Mouse (Mus musculus): Measurements from ENCODE around the gene Twist2.

The Twist2 gene

DNA sequence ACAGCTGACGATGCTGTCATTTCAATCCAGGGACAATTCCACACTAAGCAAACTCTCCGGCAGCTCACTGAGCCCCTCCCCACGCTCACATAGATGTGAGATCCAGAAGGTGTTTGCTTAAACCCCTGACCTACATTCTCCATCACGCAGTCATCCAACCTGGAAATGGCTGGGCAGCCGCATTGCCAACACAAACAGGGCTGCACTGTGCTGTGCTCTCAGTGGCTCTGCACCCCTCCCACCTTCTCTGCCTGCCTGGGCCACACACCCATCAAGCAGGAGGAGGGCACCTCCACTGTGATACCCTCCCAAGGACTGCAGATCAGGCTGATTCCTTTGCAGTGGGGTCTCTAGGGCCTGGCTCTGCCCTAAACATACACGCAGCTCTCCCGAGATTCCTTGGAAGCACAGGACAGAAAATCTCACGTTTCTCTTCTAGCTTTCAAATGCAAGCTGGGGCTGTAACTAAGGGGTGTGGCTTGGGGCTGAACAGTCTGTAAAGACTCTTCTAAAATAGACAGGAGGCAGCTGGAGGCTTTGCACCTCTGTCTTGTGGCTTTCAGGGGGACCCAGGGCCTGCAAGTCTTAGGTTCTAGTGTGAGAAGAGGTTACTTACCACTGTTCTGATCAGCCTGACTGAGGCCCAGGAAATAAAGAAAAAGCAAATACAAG lies 71.3 kb downstream of the Twist2 start:
- DNase-seq (ENCODE audit: extremely low read depth, insufficient read length, low spot score) = peak; percentile 46

DNA sequence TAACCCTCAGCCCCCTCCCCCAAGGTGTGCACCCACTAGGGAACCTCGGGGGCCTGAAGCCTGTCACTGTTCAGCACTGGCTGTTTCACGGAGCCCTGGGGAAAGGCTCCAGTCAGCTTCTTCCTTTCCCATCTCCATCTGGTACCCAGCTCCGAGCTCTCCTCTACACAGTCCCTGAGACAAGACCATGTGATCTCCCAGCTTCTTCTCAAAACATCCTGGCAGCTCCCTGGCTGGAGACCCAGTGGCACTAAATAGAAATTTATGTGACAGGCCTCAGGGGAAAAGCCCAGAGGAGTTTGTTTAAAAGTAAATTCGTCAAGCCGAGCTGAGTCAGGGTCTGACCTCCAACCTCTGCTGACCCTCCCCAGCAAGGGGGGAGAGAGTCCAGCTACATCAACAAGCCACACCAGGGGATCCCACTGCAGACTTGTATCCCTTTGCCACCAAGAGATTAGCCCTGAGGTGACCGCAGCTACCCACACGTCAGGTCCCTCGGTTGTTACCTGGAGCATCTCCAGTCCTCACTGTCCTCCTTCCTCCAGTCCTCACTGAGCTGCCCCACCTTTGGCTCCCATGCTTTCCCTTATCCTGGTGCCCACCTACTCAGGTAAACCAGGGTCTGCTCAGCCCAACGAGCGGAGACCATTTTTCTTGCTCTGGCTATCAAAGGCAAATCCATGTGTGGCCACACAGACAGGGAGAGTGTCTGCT lies 72.5 kb downstream of the Twist2 start:
- DNase-seq (ENCODE audit: extremely low read depth, insufficient read length, low spot score) = no peak

DNA sequence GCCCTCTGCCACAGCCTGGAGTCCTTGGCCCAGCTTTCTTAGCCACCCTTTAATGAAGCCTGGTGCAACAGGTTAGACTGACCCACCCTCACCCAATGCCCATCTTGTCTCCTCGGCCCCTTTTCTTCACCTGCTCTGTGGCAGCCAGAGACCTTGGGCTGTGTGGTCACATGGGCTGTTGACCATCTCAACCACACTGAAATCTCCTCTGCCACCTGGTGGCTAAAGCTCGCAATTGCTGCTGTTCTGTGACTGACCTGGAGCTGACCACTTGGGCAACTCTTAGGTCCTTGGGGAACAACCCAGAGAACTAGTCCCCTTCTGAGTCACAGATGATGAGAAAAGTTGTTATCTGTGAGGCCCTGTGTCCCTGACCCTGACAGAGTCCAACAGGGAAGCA lies 73.4 kb downstream of the Twist2 start:
- DNase-seq (ENCODE audit: extremely low read depth, insufficient read length, low spot score) = peak; percentile 50

DNA sequence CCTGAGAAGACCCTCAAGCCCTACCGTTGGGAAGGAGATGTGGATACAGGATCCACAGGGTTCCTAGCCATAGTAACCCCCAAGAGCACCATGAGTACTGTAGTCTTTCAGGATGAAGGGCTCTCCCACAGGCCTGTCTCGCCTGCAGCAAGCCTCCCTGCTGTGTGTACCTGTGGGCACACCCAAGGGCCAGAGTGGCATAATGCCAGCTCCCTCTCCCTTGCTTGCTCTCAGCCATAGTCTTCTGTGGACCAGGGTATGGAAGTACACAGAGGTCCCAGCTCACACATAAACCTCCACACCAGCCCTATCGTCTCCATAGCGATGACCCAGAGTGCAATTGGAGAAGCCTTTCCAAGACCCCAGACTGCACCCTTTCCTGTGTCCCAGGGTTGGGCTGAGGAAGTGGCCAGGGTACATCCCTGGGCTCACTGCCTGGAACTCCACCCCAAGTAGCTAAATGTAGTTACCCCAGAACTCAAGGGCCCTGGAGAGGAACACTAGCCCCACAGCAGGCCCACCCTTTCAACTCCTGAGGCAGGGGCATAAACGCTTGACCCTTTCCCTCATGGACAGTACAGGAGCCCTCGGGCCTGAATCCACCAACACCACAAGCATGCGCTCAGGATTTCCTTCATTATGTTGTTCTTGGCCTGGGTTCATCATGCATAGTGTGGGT lies 73.9 kb downstream of the Twist2 start:
- no peak for DNase-seq (ENCODE audit: extremely low read depth, insufficient read length, low spot score)

DNA sequence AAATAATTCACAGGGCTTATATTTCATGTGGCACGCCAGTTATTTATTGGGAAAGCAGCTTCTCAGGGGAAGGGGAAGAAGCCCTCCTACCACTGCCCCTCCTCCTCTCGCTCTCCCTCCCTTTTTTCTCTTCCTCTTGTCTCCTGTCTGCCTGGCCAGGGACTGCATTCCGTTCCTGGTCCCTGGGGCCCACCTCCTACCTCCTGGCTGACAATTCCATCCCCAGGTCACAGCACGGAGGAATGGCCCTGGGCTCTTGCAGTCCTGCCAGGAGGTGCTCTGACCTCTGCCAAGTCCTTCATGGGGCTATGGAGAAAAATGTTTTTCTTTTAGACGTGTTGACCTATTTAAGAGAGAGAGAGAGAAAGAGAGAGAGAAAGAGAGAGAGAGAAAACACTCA lies 77.4 kb downstream of the Twist2 start:
- peak; percentile 30 for DNase-seq (ENCODE audit: extremely low read depth, insufficient read length, low spot score)

DNA sequence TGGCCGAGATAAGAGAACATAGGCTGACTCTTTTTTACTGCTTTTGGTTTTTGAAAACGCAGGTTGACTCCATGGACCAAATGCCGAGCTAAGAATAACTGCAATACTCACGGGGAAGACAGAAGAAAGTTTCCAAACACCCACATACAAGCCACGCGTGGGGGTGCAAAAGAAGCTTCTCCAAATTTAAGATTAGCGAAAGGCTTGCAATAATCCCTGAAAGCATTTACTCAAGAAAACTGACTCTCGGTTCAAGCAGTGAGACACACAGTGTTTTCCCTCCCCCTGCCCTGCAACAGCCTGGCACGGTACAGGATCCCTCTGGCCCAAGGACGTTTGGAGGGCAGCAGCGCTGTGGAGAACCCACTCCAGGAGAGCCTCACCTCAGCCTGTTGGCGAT lies 78.9 kb downstream of the Twist2 start:
- DNase-seq (ENCODE audit: extremely low read depth, insufficient read length, low spot score) = no peak

DNA sequence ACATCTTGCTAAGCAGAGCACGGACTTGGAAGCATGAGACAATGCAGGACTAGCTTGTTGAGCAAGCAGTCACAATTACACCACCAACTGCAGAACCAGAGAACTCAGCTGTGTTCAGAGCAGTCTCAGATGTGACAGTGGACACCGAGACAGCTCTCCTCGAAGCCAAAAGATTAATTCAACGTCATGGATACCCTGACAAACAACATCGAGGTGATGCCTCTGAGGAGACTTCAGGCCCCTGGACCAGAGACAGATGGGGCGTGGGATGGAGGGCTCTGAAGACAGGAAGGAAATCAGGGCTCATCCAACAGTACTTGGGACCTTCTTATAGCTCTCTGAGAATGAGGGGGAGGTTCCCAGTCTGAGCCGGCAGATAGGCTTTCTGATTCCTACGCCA lies 79.6 kb downstream of the Twist2 start:
- DNase-seq (ENCODE audit: extremely low read depth, insufficient read length, low spot score) = no peak

DNA sequence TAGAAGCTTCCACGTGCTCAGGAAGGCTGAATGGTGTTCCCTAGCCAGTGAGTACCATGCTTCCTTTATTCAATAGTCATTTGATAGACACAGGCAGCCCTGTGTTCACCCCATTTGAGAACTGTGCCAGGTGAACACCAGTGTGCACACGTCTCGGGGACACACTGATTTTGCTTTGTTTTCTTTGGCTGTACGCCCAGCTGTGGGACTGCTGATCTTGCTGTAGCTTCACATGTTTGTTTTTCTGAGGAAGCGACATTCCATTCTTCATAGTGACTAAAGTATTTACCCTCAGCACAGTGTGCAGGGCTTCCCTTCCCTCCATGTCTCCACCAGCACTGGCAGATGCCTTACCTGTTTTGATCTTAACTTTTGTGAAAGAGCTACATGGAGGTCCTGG lies 81.9 kb downstream of the Twist2 start:
- peak; percentile 49 for DNase-seq (ENCODE audit: extremely low read depth, insufficient read length, low spot score)

DNA sequence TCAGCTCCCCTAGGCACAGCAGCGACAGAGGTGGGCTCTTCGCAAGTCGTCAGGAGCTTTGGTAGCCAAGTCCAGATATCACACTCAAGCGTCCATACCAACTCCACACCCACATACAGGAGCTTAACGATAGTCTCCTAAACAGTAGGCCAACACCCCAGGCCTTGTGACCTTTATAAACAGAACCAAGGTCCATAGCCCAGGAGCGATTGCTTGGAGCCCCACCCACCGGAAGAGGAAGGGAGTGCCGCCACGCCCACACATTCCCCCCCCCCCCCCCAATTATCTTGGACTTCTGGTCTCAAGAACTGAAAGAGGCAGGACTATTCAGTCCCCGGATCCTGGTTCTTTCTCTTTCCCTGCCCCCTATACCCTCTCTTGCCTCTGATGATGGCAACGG lies 92.3 kb downstream of the Twist2 start:
- no peak for DNase-seq (ENCODE audit: extremely low read depth, insufficient read length, low spot score)

DNA sequence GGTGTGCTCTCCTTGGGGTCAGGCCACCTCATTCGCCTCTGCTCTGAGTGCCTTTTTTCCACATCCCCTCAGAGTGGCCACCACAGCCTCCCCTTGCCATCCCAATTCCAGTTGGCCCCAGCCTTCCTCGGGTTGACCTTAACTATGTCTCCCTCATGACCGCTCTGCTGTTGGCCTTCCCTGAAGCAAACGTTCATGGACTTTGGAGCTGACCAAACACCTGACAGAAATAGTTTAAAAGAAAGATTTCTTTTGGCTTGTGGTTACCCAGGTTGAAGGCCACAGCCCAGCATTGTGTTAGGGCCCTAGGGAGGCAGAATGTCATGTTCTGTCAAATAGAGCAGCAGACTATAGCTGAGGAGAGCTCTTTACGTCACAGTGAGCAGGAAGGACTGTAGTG lies 93.0 kb downstream of the Twist2 start:
- no peak for DNase-seq (ENCODE audit: extremely low read depth, insufficient read length, low spot score)

DNA sequence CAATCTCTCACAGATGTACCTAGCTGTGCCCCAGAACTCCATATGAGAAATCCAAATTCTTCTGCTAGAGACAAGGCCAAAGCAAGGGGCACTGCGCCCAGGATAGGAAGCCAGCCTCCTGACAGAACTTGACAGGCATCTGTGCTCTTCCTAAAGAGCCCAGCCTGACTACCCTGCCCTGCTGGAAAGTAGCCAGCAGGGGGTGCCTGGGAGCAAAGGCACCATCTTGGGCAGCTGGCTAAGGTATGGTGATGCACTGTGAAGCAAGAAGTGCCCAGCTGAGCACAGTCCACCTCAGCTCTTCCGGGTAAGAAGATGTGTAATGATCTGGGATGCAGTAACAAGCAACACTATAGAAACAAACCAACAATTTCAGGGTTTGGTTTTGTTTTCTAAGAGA lies 95.8 kb downstream of the Twist2 start:
- DNase-seq (ENCODE audit: extremely low read depth, insufficient read length, low spot score) = no peak

All from 3134 (cell line).